Mouse (Mus musculus): ENCODE measurements around the gene Rps18.

Rps18 gene

GRCm38 (mm10) chr17:33925406-33926116, 30.2 kb downstream of the Rps18 start:
- peaks cover 61% of the 10 kb centered on the region for H3K4me1 ChIP-seq (replicated peaks; ENCODE audit: low read depth, low read length)
- H3K4me3 ChIP-seq (replicated peaks; ENCODE audit: low read length) = peak overlapping the region; percentile 55
- H3K9me3 ChIP-seq (ENCODE audit: low read length) = no peaks in the 10 kb centered on the region
- H3K27me3 ChIP-seq (ENCODE audit: insufficient read depth, low read length) = no peaks in the 10 kb centered on the region
- H3K36me3 ChIP-seq (ENCODE audit: insufficient read depth, low read length) = peaks cover 63% of the 10 kb centered on the region
- no peak for TF ChIP-seq NANOG (IDR thresholded peaks at IDR 0.05; ENCODE audit: borderline replicate concordance, low read length)
- TF ChIP-seq POU5F1 (IDR thresholded peaks at IDR 0.05; ENCODE audit: borderline replicate concordance, low read length) = no peak
- TF ChIP-seq CTCF (conservative IDR thresholded peaks at IDR 0.05; ENCODE audit: low read length) = peak; percentile 56

GRCm38 (mm10) chr17:33924577-33925283, 31.1 kb downstream of the Rps18 start:
- TF ChIP-seq CTCF (conservative IDR thresholded peaks at IDR 0.05; ENCODE audit: low read length) = peak; percentile 94
- TF ChIP-seq NANOG (IDR thresholded peaks at IDR 0.05; ENCODE audit: borderline replicate concordance, low read length) = no peak
- no peak for TF ChIP-seq POU5F1 (IDR thresholded peaks at IDR 0.05; ENCODE audit: borderline replicate concordance, low read length)
- Histone ChIP-seq H3K36me3 (ENCODE audit: insufficient read depth, low read length) (peaks cover 63% of the 10 kb centered on the region), H3K4me3 (replicated peaks; ENCODE audit: low read length) (peak overlapping the region; percentile 55), H3K27me3 (ENCODE audit: insufficient read depth, low read length) (no peaks in the 10 kb centered on the region), H3K4me1 (replicated peaks; ENCODE audit: low read depth, low read length) (peaks cover 69% of the 10 kb centered on the region), H3K9me3 (ENCODE audit: low read length) (no peaks in the 10 kb centered on the region)

- H3K9me3 ChIP-seq (ENCODE audit: low read length) = no peaks in the 10 kb centered on the region
- peaks cover 88% of the 10 kb centered on the region for H3K4me1 ChIP-seq (replicated peaks; ENCODE audit: low read depth, low read length)
- peaks cover 59% of the 10 kb centered on the region for H3K36me3 ChIP-seq (ENCODE audit: insufficient read depth, low read length)
- no peak for TF ChIP-seq CTCF (conservative IDR thresholded peaks at IDR 0.05; ENCODE audit: low read length)
- TF ChIP-seq POU5F1 (IDR thresholded peaks at IDR 0.05; ENCODE audit: borderline replicate concordance, low read length) = no peak
- TF ChIP-seq NANOG (IDR thresholded peaks at IDR 0.05; ENCODE audit: borderline replicate concordance, low read length) = no peak
- no peaks in the 10 kb centered on the region for H3K27me3 ChIP-seq (ENCODE audit: insufficient read depth, low read length)
- H3K4me3 ChIP-seq (replicated peaks; ENCODE audit: low read length) = 0 out of 2 replicates have a peak overlapping the region, but pooled peaks have one; percentile 80
Measured at GRCm38 (mm10) chr17:33921361-33921760, 34.4 kb downstream of the Rps18 start.

- H3K9me3 ChIP-seq (ENCODE audit: low read length) = no peaks in the 10 kb centered on the region
Measured at GRCm38 (mm10) chr17:33920282-33921097, 35.3 kb downstream of the Rps18 start.

GRCm38 (mm10) chr17:33919351-33920281, 36.2 kb downstream of the Rps18 start:
- H3K27me3 ChIP-seq (ENCODE audit: insufficient read depth, low read length) = no peaks in the 10 kb centered on the region
- no peaks in the 10 kb centered on the region for H3K9me3 ChIP-seq (ENCODE audit: low read length)
- H3K4me3 ChIP-seq (replicated peaks; ENCODE audit: low read length) = peak overlapping the region; percentile 80
- TF ChIP-seq CTCF (conservative IDR thresholded peaks at IDR 0.05; ENCODE audit: low read length) = no peak; the same call in 1 of the 2 replicates
- no peak for TF ChIP-seq NANOG (IDR thresholded peaks at IDR 0.05; ENCODE audit: borderline replicate concordance, low read length)
- TF ChIP-seq POU5F1 (IDR thresholded peaks at IDR 0.05; ENCODE audit: borderline replicate concordance, low read length) = no peak
- H3K36me3 ChIP-seq (ENCODE audit: insufficient read depth, low read length) = peaks cover 55% of the 10 kb centered on the region
- H3K4me1 ChIP-seq (replicated peaks; ENCODE audit: low read depth, low read length) = peaks cover 79% of the 10 kb centered on the region

More at GRCm38 (mm10) chr17:33920282-33921097, 35.3 kb downstream of the Rps18 start:
- peak overlapping the region; percentile 80 for H3K4me3 ChIP-seq (replicated peaks; ENCODE audit: low read length)
- H3K36me3 ChIP-seq (ENCODE audit: insufficient read depth, low read length) = peaks cover 51% of the 10 kb centered on the region
- TF ChIP-seq CTCF (conservative IDR thresholded peaks at IDR 0.05; ENCODE audit: low read length) (peak; percentile 86), POU5F1 (IDR thresholded peaks at IDR 0.05; ENCODE audit: borderline replicate concordance, low read length) (no peak)
- peaks cover 80% of the 10 kb centered on the region for H3K4me1 ChIP-seq (replicated peaks; ENCODE audit: low read depth, low read length)
- no peaks in the 10 kb centered on the region for H3K27me3 ChIP-seq (ENCODE audit: insufficient read depth, low read length)

GRCm38 (mm10) chr17:33918293-33919203, 37.3 kb downstream of the Rps18 start:
- TF ChIP-seq NANOG (IDR thresholded peaks at IDR 0.05; ENCODE audit: borderline replicate concordance, low read length) (no peak), POU5F1 (IDR thresholded peaks at IDR 0.05; ENCODE audit: borderline replicate concordance, low read length) (no peak), CTCF (conservative IDR thresholded peaks at IDR 0.05; ENCODE audit: low read length) (no peak)
- peaks cover 58% of the 10 kb centered on the region for H3K36me3 ChIP-seq (ENCODE audit: insufficient read depth, low read length)
- peak overlapping the region; percentile 80 for H3K4me3 ChIP-seq (replicated peaks; ENCODE audit: low read length)
- H3K9me3 ChIP-seq (ENCODE audit: low read length) = no peaks in the 10 kb centered on the region
- H3K27me3 ChIP-seq (ENCODE audit: insufficient read depth, low read length) = no peaks in the 10 kb centered on the region
- H3K4me1 ChIP-seq (replicated peaks; ENCODE audit: low read depth, low read length) = peaks cover 81% of the 10 kb centered on the region

All from E14TG2a.4 (cell line).